Mouse (Mus musculus): ENCODE data around the gene Ehbp1l1. TPM values are rescaled to one million over a fixed set of nuclear protein-coding genes. Genes with fewer than 3 reads are reported as not detected.
"Not testable (repeated sequence)": the region's sequence is repeated elsewhere in the genome, so short reads cannot be mapped to it uniquely, and the experiment has no call there.

Gene Ehbp1l1
- polyA plus RNA-seq, 1 experiment from 2014 or later = 9.2 TPM

GRCm38 (mm10) chr19:5687738-5688137 lies 38.4 kb downstream of the Ehbp1l1 start:
- H3K4me3 ChIP-seq (replicated peaks; ENCODE audit: low read length) = peak overlapping the region; percentile 97
- H3K27me3 ChIP-seq (ENCODE audit: control insufficient read depth, insufficient read depth, low read length) = no peaks in the 10 kb centered on the region
- peak overlapping the region; percentile 78 for H3K27ac ChIP-seq
- ATAC-seq (ENCODE audit: low FRiP score) (no peak), DNase-seq (ENCODE audit: low spot score) (no peak)
- H3K9me3 ChIP-seq (ENCODE audit: control insufficient read depth, low read length) = no peaks in the 10 kb centered on the region
- H3K4me2 ChIP-seq (replicated peaks) = peak overlapping the region; percentile 99
- H3K9ac ChIP-seq = peak overlapping the region; percentile 93
- WGBS = 23% methylated on average over 9 of the region's 9 CpGs
- H3K4me1 ChIP-seq (replicated peaks; ENCODE audit: control insufficient read depth, insufficient read depth, low read length) = peaks cover 32% of the 10 kb centered on the region
- H3K36me3 ChIP-seq (replicated peaks; ENCODE audit: control insufficient read depth, insufficient read depth) = peaks cover 43% of the 10 kb centered on the region

GRCm38 (mm10) chr19:5686954-5687353 lies 39.2 kb downstream of the Ehbp1l1 start:
- H3K4me2 ChIP-seq (replicated peaks) = peak overlapping the region; percentile 99; the same call in 1 of the 2 replicates
- 95% methylated on average over 12 of the region's 12 CpGs for WGBS
- not testable (repeated sequence) for H3K4me3 ChIP-seq (replicated peaks; ENCODE audit: low read length); H3K27me3 ChIP-seq (ENCODE audit: control insufficient read depth, insufficient read depth, low read length); H3K9me3 ChIP-seq (ENCODE audit: control insufficient read depth, low read length); DNase-seq (ENCODE audit: low spot score); H3K27ac ChIP-seq; H3K9ac ChIP-seq; ATAC-seq (ENCODE audit: low FRiP score)
- peaks cover 51% of the 10 kb centered on the region for H3K36me3 ChIP-seq (replicated peaks; ENCODE audit: control insufficient read depth, insufficient read depth)
- H3K4me1 ChIP-seq (replicated peaks; ENCODE audit: control insufficient read depth, insufficient read depth, low read length) = peaks cover 32% of the 10 kb centered on the region

GRCm38 (mm10) chr19:5686437-5686836 lies 39.7 kb downstream of the Ehbp1l1 start:
- DNase-seq (ENCODE audit: low spot score) (no peak), ATAC-seq (ENCODE audit: low FRiP score) (no peak)
- Histone ChIP-seq H3K9ac (no peak overlapping the region), H3K4me2 (replicated peaks) (no peak overlapping the region), H3K27ac (no peak overlapping the region), H3K9me3 (ENCODE audit: control insufficient read depth, low read length) (no peaks in the 10 kb centered on the region), H3K4me3 (replicated peaks; ENCODE audit: low read length) (no peak overlapping the region), H3K27me3 (ENCODE audit: control insufficient read depth, insufficient read depth, low read length) (no peaks in the 10 kb centered on the region), H3K4me1 (replicated peaks; ENCODE audit: control insufficient read depth, insufficient read depth, low read length) (peaks cover 27% of the 10 kb centered on the region), H3K36me3 (replicated peaks; ENCODE audit: control insufficient read depth, insufficient read depth) (peaks cover 53% of the 10 kb centered on the region)
- 96% methylated on average over 13 of the region's 13 CpGs for WGBS

- Histone ChIP-seq H3K4me1 (replicated peaks; ENCODE audit: control insufficient read depth, insufficient read depth, low read length) (peaks cover 21% of the 10 kb centered on the region), H3K4me2 (replicated peaks) (no peak overlapping the region), H3K4me3 (replicated peaks; ENCODE audit: low read length) (no peak overlapping the region), H3K9ac (no peak overlapping the region), H3K9me3 (ENCODE audit: control insufficient read depth, low read length) (no peaks in the 10 kb centered on the region), H3K36me3 (replicated peaks; ENCODE audit: control insufficient read depth, insufficient read depth) (peaks cover 58% of the 10 kb centered on the region), H3K27me3 (ENCODE audit: control insufficient read depth, insufficient read depth, low read length) (no peaks in the 10 kb centered on the region), H3K27ac (no peak overlapping the region)
- DNase-seq (ENCODE audit: low spot score) = no peak
- no peak for ATAC-seq (ENCODE audit: low FRiP score)
- WGBS = 94% methylated on average over 11 of the region's 11 CpGs
Measured at GRCm38 (mm10) chr19:5685861-5686260, 40.3 kb downstream of the Ehbp1l1 start.

- peaks cover 62% of the 10 kb centered on the region for H3K36me3 ChIP-seq (replicated peaks; ENCODE audit: control insufficient read depth, insufficient read depth)
- H3K4me1 ChIP-seq (replicated peaks; ENCODE audit: control insufficient read depth, insufficient read depth, low read length) = peaks cover 17% of the 10 kb centered on the region
- 94% methylated on average over 19 of the region's 19 CpGs for WGBS
- no peak for DNase-seq (ENCODE audit: low spot score)
- H3K9ac ChIP-seq = no peak overlapping the region
- no peak for ATAC-seq (ENCODE audit: low FRiP score)
- no peak overlapping the region for H3K4me3 ChIP-seq (replicated peaks; ENCODE audit: low read length)
- H3K9me3 ChIP-seq (ENCODE audit: control insufficient read depth, low read length) = no peaks in the 10 kb centered on the region
- H3K27me3 ChIP-seq (ENCODE audit: control insufficient read depth, insufficient read depth, low read length) = no peaks in the 10 kb centered on the region
- H3K27ac ChIP-seq = no peak overlapping the region
- no peak overlapping the region for H3K4me2 ChIP-seq (replicated peaks)
Measured at GRCm38 (mm10) chr19:5685431-5685830, 40.7 kb downstream of the Ehbp1l1 start.

GRCm38 (mm10) chr19:5684985-5685384 lies 41.1 kb downstream of the Ehbp1l1 start:
- H3K27ac ChIP-seq = no peak overlapping the region
- H3K9me3 ChIP-seq (ENCODE audit: control insufficient read depth, low read length) = no peaks in the 10 kb centered on the region
- ATAC-seq (ENCODE audit: low FRiP score) (no peak), DNase-seq (ENCODE audit: low spot score) (no peak)
- H3K4me3 ChIP-seq (replicated peaks; ENCODE audit: low read length) = no peak overlapping the region
- H3K4me2 ChIP-seq (replicated peaks) = no peak overlapping the region
- no peaks in the 10 kb centered on the region for H3K27me3 ChIP-seq (ENCODE audit: control insufficient read depth, insufficient read depth, low read length)
- H3K9ac ChIP-seq = no peak overlapping the region
- H3K36me3 ChIP-seq (replicated peaks; ENCODE audit: control insufficient read depth, insufficient read depth) = peaks cover 66% of the 10 kb centered on the region
- H3K4me1 ChIP-seq (replicated peaks; ENCODE audit: control insufficient read depth, insufficient read depth, low read length) = peaks cover 12% of the 10 kb centered on the region
- WGBS = 91% methylated on average over 13 of the region's 13 CpGs

GRCm38 (mm10) chr19:5684236-5684635 lies 41.9 kb downstream of the Ehbp1l1 start:
- H3K9ac ChIP-seq = no peak overlapping the region
- DNase-seq (ENCODE audit: low spot score) (no peak), ATAC-seq (ENCODE audit: low FRiP score) (no peak)
- peaks cover 10% of the 10 kb centered on the region for H3K4me1 ChIP-seq (replicated peaks; ENCODE audit: control insufficient read depth, insufficient read depth, low read length)
- H3K4me3 ChIP-seq (replicated peaks; ENCODE audit: low read length) = no peak overlapping the region
- H3K36me3 ChIP-seq (replicated peaks; ENCODE audit: control insufficient read depth, insufficient read depth) = peaks cover 74% of the 10 kb centered on the region
- no peak overlapping the region for H3K27ac ChIP-seq
- H3K9me3 ChIP-seq (ENCODE audit: control insufficient read depth, low read length) = no peaks in the 10 kb centered on the region
- no peaks in the 10 kb centered on the region for H3K27me3 ChIP-seq (ENCODE audit: control insufficient read depth, insufficient read depth, low read length)
- 91% methylated on average over 12 of the region's 12 CpGs for WGBS
- H3K4me2 ChIP-seq (replicated peaks) = no peak overlapping the region

GRCm38 (mm10) chr19:5680432-5680831 lies 45.7 kb downstream of the Ehbp1l1 start:
- Histone ChIP-seq H3K9ac (no peak overlapping the region), H3K27me3 (ENCODE audit: control insufficient read depth, insufficient read depth, low read length) (no peaks in the 10 kb centered on the region), H3K9me3 (ENCODE audit: control insufficient read depth, low read length) (no peaks in the 10 kb centered on the region), H3K4me3 (replicated peaks; ENCODE audit: low read length) (no peak overlapping the region), H3K27ac (no peak overlapping the region), H3K4me1 (replicated peaks; ENCODE audit: control insufficient read depth, insufficient read depth, low read length) (no peaks in the 10 kb centered on the region), H3K4me2 (replicated peaks) (no peak overlapping the region), H3K36me3 (replicated peaks; ENCODE audit: control insufficient read depth, insufficient read depth) (peaks cover 94% of the 10 kb centered on the region)
- ATAC-seq (ENCODE audit: low FRiP score) (no peak), DNase-seq (ENCODE audit: low spot score) (no peak)
- 88% methylated on average over 4 of the region's 4 CpGs for WGBS

GRCm38 (mm10) chr19:5668372-5668771 lies 57.7 kb downstream of the Ehbp1l1 start:
- 78% methylated on average over 4 of the region's 4 CpGs for WGBS
- Histone ChIP-seq H3K4me1 (replicated peaks; ENCODE audit: control insufficient read depth, insufficient read depth, low read length) (peaks cover 8% of the 10 kb centered on the region), H3K4me2 (replicated peaks) (no peak overlapping the region), H3K27ac (no peak overlapping the region), H3K9ac (no peak overlapping the region), H3K36me3 (replicated peaks; ENCODE audit: control insufficient read depth, insufficient read depth) (peaks cover 87% of the 10 kb centered on the region), H3K27me3 (ENCODE audit: control insufficient read depth, insufficient read depth, low read length) (no peaks in the 10 kb centered on the region), H3K4me3 (replicated peaks; ENCODE audit: low read length) (no peak overlapping the region), H3K9me3 (ENCODE audit: control insufficient read depth, low read length) (no peaks in the 10 kb centered on the region)
- no peak for DNase-seq (ENCODE audit: low spot score)
- no peak for ATAC-seq (ENCODE audit: low FRiP score)

- no peaks in the 10 kb centered on the region for H3K27me3 ChIP-seq (ENCODE audit: control insufficient read depth, insufficient read depth, low read length)
- no peak for ATAC-seq (ENCODE audit: low FRiP score)
- H3K9me3 ChIP-seq (ENCODE audit: control insufficient read depth, low read length) = no peaks in the 10 kb centered on the region
- H3K4me1 ChIP-seq (replicated peaks; ENCODE audit: control insufficient read depth, insufficient read depth, low read length) = peaks cover 12% of the 10 kb centered on the region
- no peak overlapping the region for H3K9ac ChIP-seq
- no peak overlapping the region for H3K4me3 ChIP-seq (replicated peaks; ENCODE audit: low read length)
- DNase-seq (ENCODE audit: low spot score) = no peak
- 86% methylated on average over 18 of the region's 18 CpGs for WGBS
- H3K36me3 ChIP-seq (replicated peaks; ENCODE audit: control insufficient read depth, insufficient read depth) = peaks cover 67% of the 10 kb centered on the region
- no peak overlapping the region for H3K4me2 ChIP-seq (replicated peaks)
- no peak overlapping the region for H3K27ac ChIP-seq
Measured at GRCm38 (mm10) chr19:5666386-5666785, 59.7 kb downstream of the Ehbp1l1 start.

All from hindbrain, embryonic 14.5 days (tissue).